Mouse (Mus musculus): ENCODE data around the gene Lrrc31. TPM values are rescaled to one million over a fixed set of nuclear protein-coding genes. Genes with fewer than 3 reads are reported as not detected.

Lrrc31 gene
- polyA plus RNA-seq, 1 experiment = not detected

DNA sequence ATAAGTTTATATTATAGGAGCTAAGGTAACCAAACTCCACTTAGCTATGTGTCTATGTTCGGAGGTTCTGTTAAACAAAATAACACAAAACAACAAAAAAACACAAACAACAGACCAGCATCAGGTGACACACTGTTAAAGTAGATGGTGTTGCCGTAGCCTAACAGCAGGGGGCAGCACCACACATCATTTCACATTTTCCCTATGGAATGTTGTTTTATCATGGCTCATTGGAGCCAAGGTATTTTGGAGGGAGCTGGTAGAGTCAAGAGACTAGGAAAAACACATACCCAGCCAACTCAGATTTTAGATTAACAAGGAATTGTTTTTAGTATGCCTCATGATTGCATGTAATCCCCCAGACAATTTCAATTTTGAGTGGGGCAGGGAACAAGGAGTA is 3.3 kb downstream of the Lrrc31 start:
- TF ChIP-seq POLR2A (IDR thresholded peaks at IDR 0.05; ENCODE audit: extremely low read depth, insufficient read depth, low read length) (no peak), CTCF (IDR thresholded peaks at IDR 0.05; ENCODE audit: extremely low read depth, insufficient read depth, low read length) (peak; percentile 93)
- H3K27ac ChIP-seq (ENCODE audit: insufficient read depth, low read length) = no peak overlapping the region
- no peak overlapping the region for H3K4me3 ChIP-seq (ENCODE audit: insufficient read depth, low read length)
- no peaks in the 10 kb centered on the region for H3K4me1 ChIP-seq (ENCODE audit: control insufficient read depth, insufficient read depth, low read length)

GRCm38 (mm10) chr3:30695661-30696060 is 4.0 kb downstream of the Lrrc31 start:
- Histone ChIP-seq H3K4me1 (ENCODE audit: control insufficient read depth, insufficient read depth, low read length) (no peaks in the 10 kb centered on the region), H3K4me3 (ENCODE audit: insufficient read depth, low read length) (no peak overlapping the region), H3K27ac (ENCODE audit: insufficient read depth, low read length) (no peak overlapping the region)
- TF ChIP-seq CTCF (IDR thresholded peaks at IDR 0.05; ENCODE audit: extremely low read depth, insufficient read depth, low read length) (no peak), POLR2A (IDR thresholded peaks at IDR 0.05; ENCODE audit: extremely low read depth, insufficient read depth, low read length) (no peak)

- TF ChIP-seq CTCF (IDR thresholded peaks at IDR 0.05; ENCODE audit: extremely low read depth, insufficient read depth, low read length) = no peak
- no peak for TF ChIP-seq POLR2A (IDR thresholded peaks at IDR 0.05; ENCODE audit: extremely low read depth, insufficient read depth, low read length)
- no peaks in the 10 kb centered on the region for H3K4me1 ChIP-seq (ENCODE audit: control insufficient read depth, insufficient read depth, low read length)
- H3K27ac ChIP-seq (ENCODE audit: insufficient read depth, low read length) = no peak overlapping the region
- no peak overlapping the region for H3K4me3 ChIP-seq (ENCODE audit: insufficient read depth, low read length)
These were observed 8.7 kb downstream of the Lrrc31 start for GRCm38 (mm10) chr3:30690976-30691375.

DNA sequence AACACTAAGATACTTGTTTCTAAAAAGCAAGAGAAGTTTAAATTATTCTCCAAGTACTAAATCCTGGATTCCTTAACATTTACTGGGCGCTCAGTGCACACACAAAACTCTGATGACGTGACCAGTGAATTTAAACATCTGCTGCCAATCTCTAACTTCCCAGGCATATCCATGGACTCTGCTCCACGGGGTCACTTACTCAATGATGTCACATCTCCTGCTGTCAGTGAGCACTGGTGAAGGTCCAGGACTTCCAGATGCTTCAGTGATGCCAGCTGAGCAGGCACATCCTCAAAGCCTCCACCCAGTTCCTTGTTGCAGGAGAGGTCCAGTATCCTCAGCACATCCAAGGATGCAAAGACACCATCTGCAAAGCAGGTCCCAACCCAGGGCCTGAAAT is 12.4 kb downstream of the Lrrc31 start:
- TF ChIP-seq CTCF (IDR thresholded peaks at IDR 0.05; ENCODE audit: extremely low read depth, insufficient read depth, low read length) = no peak
- no peak for TF ChIP-seq POLR2A (IDR thresholded peaks at IDR 0.05; ENCODE audit: extremely low read depth, insufficient read depth, low read length)
- no peaks in the 10 kb centered on the region for H3K4me1 ChIP-seq (ENCODE audit: control insufficient read depth, insufficient read depth, low read length)

DNA sequence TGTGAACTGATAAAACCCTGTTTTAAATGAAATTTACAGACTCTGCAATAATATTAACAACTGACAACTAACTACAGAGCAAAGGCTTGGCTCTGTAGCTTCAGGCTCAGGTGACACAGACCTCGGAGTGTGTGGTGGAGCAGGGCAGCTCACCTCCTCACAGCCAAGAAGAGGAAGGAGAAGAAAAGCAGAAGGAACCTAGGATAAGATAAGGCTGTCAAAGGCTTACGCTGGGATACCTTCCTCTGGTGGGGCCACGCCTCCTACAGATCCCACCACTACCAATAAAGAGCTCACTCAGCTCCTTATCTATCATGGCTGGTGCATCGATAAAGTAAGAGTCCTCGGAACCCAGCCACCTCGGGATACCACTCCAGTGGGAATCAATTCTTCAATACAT is 16.5 kb downstream of the Lrrc31 start:
- TF ChIP-seq POLR2A (IDR thresholded peaks at IDR 0.05; ENCODE audit: extremely low read depth, insufficient read depth, low read length) = no peak
- TF ChIP-seq CTCF (IDR thresholded peaks at IDR 0.05; ENCODE audit: extremely low read depth, insufficient read depth, low read length) = no peak
- H3K4me1 ChIP-seq (ENCODE audit: control insufficient read depth, insufficient read depth, low read length) = no peaks in the 10 kb centered on the region
- H3K27ac ChIP-seq (ENCODE audit: insufficient read depth, low read length) = no peak overlapping the region
- no peak overlapping the region for H3K4me3 ChIP-seq (ENCODE audit: insufficient read depth, low read length)

More for the DNA sequence above, 12.4 kb downstream of the Lrrc31 start:
- H3K27ac ChIP-seq (ENCODE audit: insufficient read depth, low read length) = no peak overlapping the region
- H3K4me3 ChIP-seq (ENCODE audit: insufficient read depth, low read length) = no peak overlapping the region

- no peak for TF ChIP-seq CTCF (IDR thresholded peaks at IDR 0.05; ENCODE audit: extremely low read depth, insufficient read depth, low read length)
- no peak for TF ChIP-seq POLR2A (IDR thresholded peaks at IDR 0.05; ENCODE audit: extremely low read depth, insufficient read depth, low read length)
- H3K4me3 ChIP-seq (ENCODE audit: insufficient read depth, low read length) = no peak overlapping the region
- no peak overlapping the region for H3K27ac ChIP-seq (ENCODE audit: insufficient read depth, low read length)
- no peaks in the 10 kb centered on the region for H3K4me1 ChIP-seq (ENCODE audit: control insufficient read depth, insufficient read depth, low read length)
These were observed 41.2 kb downstream of the Lrrc31 start for GRCm38 (mm10) chr3:30658486-30658885.

GRCm38 (mm10) chr3:30655937-30656336 is 43.7 kb downstream of the Lrrc31 start:
- Histone ChIP-seq H3K4me3 (ENCODE audit: insufficient read depth, low read length) (no peak overlapping the region), H3K4me1 (ENCODE audit: control insufficient read depth, insufficient read depth, low read length) (no peaks in the 10 kb centered on the region), H3K27ac (ENCODE audit: insufficient read depth, low read length) (no peak overlapping the region)
- TF ChIP-seq POLR2A (IDR thresholded peaks at IDR 0.05; ENCODE audit: extremely low read depth, insufficient read depth, low read length) (no peak), CTCF (IDR thresholded peaks at IDR 0.05; ENCODE audit: extremely low read depth, insufficient read depth, low read length) (no peak)

DNA sequence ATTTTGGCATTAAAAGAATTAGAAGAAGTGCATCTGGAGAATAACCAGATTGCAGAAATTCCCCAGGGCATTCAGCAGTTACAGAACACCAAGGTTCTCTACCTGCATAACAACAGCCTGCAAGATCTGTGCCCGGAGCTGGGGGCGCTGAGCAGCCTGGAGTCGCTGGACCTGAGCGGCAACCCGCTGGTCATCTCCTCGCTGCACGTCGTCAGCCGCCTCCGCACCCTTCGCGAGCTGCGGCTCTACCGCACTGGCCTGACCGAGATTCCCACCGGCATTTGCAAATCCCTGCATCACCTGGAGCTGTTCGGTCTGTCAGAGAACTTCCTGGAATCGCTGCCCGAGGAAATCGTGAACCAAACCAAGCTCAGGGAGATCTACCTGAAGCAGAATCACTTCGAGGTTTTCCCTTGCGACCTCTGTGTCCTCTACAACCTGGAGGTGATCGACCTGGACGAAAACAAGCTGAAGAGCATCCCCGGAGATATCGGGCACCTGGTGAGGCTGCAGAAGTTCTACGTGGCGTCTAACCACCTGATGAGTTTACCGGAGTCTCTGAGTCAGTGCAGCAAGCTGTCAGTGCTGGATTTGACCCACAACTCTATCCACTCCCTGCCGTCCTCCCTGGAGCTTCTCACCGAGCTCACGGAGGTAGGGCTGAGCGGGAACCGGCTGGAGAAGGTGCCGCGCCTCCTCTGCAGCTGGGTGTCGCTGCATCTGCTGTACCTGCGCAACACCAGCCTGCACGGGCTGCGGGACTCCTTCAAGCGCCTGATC is 49.4 kb downstream of the Lrrc31 start:
- no peaks in the 10 kb centered on the region for H3K4me1 ChIP-seq (ENCODE audit: control insufficient read depth, insufficient read depth, low read length)
- TF ChIP-seq POLR2A (IDR thresholded peaks at IDR 0.05; ENCODE audit: extremely low read depth, insufficient read depth, low read length) = no peak
- TF ChIP-seq CTCF (IDR thresholded peaks at IDR 0.05; ENCODE audit: extremely low read depth, insufficient read depth, low read length) = no peak
- H3K27ac ChIP-seq (ENCODE audit: insufficient read depth, low read length) = no peak overlapping the region
- peak overlapping the region; percentile 9 for H3K4me3 ChIP-seq (ENCODE audit: insufficient read depth, low read length)

DNA sequence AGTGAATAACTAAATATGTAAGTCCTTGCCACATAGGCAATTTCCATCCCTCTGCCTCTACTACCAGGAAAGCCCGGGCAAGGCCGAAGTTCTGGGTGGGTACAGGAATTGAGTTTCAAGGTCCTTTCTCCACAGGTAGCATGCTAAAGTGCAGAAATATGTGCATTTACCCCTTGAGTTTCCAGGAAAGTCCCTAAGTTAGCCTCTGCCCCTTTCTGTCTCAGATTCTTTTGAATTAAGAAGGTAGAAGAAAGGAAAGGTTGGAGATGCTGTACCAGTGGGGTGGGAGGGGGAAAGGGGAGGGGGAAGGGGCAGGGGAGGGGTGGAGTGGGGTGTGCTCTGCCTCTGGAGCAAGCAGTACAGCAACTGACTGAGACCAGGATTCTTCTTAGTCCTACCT is 51.2 kb downstream of the Lrrc31 start:
- Histone ChIP-seq H3K27ac (ENCODE audit: insufficient read depth, low read length) (no peak overlapping the region), H3K4me1 (ENCODE audit: control insufficient read depth, insufficient read depth, low read length) (no peaks in the 10 kb centered on the region), H3K4me3 (ENCODE audit: insufficient read depth, low read length) (no peak overlapping the region)
- TF ChIP-seq POLR2A (IDR thresholded peaks at IDR 0.05; ENCODE audit: extremely low read depth, insufficient read depth, low read length) (no peak), CTCF (IDR thresholded peaks at IDR 0.05; ENCODE audit: extremely low read depth, insufficient read depth, low read length) (no peak)

DNA sequence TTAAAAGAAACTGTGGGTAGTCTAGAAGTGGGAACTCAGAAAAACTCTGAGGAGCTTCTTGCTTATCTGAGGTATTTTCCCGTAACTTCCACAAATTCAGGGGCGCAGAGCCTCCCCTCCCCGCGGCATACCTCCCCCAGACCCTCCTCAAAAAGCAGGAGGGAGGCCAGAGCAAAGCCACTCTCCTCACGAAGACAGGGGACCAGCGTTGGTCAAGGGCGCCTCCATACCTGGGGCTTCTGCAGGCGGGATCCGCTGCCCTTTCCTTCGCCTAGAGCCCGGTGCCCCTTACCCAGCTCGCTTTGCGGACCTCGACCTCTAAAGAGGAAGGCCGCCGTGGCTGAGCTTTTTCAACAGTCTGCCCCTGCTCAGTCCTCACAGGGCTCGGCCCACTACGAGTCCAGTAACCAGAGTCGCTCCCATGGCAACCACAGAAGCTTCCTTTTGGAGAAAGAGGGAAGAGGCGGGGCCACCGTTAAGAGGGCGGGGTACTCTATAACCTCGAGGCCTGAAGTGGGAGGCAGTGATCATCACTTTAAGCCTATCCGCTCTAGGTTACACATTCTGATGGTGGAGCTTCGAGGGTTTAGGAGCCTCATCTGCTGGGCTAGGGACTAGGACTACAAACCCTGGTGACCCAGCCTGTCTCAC is 52.1 kb downstream of the Lrrc31 start, which contains the start of gene Lrrc34:
Lrrc34 (minus strand) TSS at position 430 of the 651 bp plus-strand sequence.
- no peak within 1 kb of the TSS for H3K27ac ChIP-seq (ENCODE audit: insufficient read depth, low read length)
- no peaks in the 10 kb centered on the region for H3K4me1 ChIP-seq (ENCODE audit: control insufficient read depth, insufficient read depth, low read length)
- no peak within 1 kb of the TSS for H3K4me3 ChIP-seq (ENCODE audit: insufficient read depth, low read length)
- TF ChIP-seq POLR2A (IDR thresholded peaks at IDR 0.05; ENCODE audit: extremely low read depth, insufficient read depth, low read length) (no peak), CTCF (IDR thresholded peaks at IDR 0.05; ENCODE audit: extremely low read depth, insufficient read depth, low read length) (no peak)

Measured in cortical plate, adult 2 months (tissue).